Mouse (Mus musculus) c-Kit-positive CD71-negative TER-119-negative erythroid progenitor cells, embryonic 14.5 days (primary cell): ENCODE measurements around the gene H2-M3.
"Not testable (repeated sequence)": the region's sequence is repeated elsewhere in the genome, so short reads cannot be mapped to it uniquely, and the experiment has no call there.

Experiments
- DNase-seq: peaks from one replicate; pipeline ENCODE4 v3.0.0-alpha.2; 2013; ENCODE audit warnings: low read depth

H2-M3 gene

DNA sequence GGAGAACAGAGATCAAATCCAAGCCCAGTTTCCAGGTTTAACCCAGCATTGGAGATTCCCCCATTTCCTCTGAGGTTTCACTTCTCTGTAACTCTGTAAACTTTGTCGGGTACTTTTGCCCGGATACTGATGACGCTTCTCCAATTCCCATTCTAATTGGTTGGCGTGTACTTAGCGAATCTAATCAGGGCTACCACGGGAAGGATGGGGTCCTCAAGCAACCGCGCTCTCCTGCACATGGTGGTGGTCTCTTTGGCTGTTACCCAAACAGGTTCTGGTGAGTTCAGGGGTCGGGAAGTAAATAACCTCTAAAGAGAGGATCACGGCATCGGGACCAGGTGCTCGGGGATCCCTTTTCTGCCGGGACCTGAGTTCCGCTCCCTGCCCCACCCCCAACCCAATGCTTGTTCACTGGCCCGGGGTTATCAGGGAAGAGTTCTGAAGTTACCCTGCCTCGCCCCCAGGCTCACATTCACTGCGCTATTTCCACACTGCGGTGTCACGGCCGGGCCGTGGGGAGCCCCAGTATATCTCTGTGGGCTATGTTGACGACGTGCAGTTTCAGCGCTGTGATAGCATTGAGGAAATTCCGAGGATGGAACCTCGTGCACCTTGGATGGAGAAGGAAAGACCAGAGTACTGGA is at the start of gene H2-M3:
Gene H2-M3 (plus strand): TSS at position 163 of the 644 bp plus-strand sequence.
- peak; percentile 96 for DNase-seq

DNA sequence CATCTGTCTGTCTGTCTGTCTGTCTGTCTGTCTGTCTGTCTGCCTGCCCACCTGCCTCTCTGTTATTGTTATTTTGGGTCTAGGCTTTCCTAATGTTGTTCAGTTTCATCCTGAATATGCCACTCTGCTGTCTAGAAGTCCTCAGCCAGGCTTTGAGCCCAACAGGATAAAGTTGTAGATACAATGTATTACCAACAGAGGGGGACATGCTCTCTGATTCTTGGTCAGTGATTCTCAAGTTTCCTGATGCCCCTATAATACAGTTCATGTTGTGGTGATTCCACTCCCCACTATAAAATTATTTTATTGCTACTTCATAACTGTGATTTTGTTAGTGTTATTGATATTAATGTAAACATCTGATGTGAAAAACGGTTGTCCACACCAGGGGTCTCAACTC is 48.1 kb upstream of the H2-M3 start:
- no peak for DNase-seq

DNA sequence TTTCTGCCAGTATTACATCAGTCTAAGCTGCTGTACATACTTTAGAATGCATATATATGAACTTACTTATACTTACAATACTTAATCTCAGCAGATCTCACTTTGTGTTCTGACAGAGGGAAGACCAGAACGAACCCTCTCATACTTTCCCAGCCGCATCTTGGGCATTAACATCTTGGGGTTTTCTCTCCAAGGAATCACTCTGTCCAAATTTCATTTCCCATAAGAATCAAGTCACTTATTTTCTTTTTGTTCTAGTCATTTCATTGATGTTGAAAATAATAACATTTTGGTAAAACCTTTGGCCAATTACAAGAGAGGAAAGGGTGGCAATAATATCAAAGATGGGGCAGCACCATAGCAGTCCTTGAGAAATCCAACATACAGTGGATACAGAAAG is 32.8 kb upstream of the H2-M3 start, which contains the start of gene Olfr97:
Gene Olfr97 (minus strand): TSS at position 101 of the 400 bp plus-strand sequence.
- not testable (repeated sequence) for DNase-seq

DNA sequence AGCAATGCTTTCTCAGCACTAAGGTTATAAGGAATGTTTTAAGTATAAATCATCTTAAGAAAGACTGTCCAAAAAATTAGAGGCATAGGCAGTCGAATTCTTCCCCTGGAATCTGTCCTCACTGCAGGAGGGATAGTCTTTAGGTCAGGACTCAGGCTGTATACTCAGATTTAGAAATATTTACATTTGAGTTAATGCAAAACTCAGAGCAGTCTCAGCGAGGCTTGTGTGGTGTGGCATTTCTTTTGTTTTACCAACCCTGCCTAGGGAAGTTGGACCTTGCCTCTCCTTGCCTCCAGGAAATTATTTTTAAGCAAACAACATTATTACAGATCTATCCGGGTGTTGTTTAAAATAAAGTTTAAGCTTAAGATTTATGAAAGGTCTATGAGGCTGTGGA is 27.8 kb upstream of the H2-M3 start:
- no peak for DNase-seq

DNA sequence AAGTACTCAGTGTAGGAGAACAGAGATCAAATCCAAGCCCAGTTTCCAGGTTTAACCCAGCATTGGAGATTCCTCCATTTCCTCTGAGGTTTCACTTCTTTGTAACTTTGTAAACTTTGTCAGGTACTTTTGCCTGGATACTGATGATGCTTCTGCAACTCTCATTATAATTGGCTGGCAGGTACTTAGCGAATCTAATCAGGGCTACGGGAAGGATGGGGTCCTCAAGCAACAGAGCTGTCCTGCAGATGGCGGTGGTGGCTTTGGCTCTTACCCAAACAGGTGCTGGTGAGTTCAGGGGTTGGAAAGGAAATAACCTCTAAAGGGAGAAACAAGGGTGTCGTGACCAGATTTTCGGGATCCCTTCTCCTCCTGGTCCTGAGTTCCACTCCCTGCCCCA is 23.3 kb upstream of the H2-M3 start:
- DNase-seq = no peak

DNA sequence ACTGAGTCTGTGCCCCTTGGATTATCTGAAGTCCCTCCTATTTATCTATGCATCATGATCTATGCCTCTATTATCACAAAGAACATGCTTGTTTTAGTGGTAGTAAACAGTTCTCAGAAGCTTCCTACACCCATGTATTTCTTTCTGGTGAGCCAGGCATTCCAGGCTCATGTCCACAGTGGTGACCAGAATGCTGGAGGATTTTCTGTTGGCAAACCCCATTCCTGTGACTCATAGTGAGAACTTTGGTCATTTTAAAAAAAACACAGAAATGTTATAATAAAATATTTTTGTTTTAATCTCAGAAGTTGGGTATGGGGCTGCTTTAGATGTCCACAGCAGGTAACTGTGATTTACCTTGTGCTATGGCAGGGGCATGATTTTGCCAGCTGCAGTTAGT is 20.6 kb upstream of the H2-M3 start:
- no peak for DNase-seq

DNA sequence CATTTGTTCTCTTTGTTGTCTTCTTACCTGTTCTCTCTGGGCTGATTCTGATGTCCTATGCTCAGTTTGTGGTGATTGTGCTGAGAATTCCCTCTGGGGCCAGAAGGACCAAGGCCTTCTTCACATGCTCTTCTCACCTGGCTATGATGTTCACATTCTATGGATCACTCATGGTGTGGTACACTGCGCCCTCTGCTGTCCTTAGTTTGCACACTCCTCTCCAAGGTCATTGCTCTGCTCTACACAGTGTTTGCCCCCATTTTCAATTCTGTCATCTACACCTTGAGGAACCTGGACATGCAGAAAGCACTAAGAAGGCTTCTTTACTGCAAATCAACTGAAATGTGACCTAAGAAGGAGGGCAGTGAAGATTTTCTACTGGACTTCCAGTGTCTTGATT is 19.5 kb upstream of the H2-M3 start:
- no peak for DNase-seq

DNA sequence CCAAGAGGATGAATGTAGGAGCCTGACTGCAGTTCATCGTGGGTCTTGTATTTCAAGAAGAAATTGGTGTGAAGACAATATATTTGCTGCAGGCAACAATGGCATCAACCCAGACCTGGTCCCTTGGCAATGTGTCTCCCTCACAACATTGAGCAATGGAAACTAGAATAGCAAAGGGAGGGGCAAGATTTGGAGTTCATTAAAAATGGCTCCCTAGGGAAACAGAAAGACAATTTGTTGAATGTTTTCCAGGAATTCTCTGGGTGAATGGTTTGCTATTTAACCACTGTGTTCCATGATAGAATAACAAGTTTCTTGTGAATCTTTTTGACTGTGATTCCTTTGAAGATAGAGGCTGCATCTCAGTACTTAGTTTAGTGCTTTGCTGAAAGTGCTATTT is 6.4 kb upstream of the H2-M3 start, which contains the start of gene Olfr98:
Gene Olfr98 (minus strand): TSS at position 124 of the 400 bp plus-strand sequence.
- no peak for DNase-seq

DNA sequence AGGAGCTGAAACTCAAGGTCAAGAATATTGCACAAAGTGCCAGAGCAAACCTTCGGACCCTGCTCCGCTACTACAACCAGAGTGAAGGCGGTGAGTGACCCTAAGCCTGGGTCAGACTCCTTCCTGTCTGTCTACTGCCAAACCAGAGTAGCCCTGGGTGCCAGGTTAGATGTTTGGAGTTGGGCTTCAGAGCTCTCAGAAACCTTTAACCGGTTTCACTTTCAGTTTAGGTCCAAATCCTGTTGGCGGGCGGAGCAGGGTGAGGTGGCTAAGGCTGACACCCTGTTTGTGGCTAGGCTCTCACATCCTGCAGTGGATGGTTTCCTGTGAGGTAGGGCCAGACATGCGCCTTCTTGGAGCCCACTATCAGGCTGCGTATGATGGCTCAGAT is 677 bp downstream of the H2-M3 start:
- DNase-seq = peak; percentile 29

DNA sequence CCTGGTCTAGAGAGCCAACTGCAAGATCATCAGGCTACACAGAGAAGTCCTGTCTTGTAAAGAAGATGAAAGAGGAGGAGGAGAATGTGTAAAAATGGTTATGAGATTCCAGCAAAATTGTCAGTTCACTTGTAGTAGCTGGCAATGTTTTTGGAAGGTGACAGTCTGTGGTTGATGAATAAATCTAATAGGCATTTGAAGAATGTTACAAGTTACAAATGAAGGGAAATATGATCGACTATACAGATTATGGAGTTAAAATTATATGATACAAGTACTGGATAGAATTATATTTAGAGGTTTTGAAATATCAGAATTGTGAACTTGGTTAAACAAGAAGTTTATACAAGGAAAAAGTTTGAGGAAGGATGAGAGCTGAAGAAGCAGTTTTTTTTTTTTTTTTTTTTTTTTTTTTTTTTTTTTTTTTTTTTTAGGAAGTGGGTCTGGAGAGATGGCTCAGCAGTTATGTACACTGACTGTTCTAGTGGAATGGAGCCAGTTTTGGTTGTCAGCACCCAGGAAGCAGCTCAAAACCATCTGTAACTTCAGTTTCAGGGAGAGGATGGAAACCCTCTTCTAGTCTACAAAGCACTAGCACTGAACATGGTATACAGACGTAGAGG is 5.7 kb downstream of the H2-M3 start:
- DNase-seq = no peak

DNA sequence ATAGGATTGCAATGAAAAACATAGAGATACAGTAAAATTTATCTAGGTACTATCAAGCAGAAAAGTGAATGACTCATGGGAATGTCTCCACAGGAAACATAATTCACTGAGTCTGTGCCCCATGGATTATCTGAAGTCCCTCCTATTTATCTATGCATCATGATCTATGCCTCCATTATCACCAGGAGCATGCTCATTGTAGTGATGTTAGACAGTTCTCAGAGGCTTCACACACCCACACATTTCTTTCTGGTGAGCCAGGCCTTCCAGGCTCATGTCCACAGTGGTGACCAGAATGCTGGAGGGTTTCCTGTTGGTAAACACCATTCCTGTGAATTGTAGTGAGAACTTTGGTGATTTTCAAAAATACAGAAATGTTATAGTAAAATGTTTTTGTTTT is 6.6 kb downstream of the H2-M3 start:
- DNase-seq = no peak

DNA sequence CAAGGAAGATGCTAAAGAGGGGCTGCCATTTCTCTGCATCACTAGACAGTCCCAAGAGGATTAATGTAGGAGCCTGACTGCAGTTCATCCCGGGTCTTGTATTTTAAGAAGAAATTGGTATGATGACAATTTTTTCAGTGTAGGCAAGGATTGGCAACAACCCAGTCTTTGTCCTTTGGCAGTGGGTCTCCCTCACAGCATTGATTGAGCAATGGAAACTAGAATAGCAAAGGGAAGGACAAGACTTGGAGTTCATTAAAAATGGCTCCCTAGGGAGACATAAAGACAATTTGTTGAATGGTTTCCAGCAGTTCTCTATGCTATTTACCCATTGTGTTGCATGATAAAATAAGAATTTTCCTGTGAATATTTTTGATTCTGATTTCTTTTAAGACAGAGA is 10.3 kb downstream of the H2-M3 start:
- DNase-seq = no peak

DNA sequence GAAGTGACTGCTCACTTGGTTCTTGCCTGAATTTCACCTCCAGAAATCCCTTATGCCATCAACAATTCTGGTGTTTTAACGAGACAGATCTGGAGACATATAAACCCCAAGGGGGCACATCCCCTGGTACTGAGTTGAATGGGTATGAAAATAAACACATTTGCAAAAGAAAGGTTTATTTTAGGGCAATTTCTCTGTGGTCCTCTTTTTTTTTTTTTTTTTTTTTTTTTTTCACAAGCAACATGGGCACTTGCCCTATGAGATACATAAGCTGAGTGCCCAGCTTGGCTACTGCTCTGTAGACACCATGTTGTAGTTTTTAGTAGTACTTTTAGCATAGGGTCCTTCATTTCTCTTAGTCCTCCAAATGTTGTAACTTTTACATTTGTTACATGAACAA is 13.3 kb downstream of the H2-M3 start, which contains the start of gene Olfr99:
Gene Olfr99 (minus strand): TSS at position 101 of the 400 bp plus-strand sequence.
- DNase-seq = no peak

DNA sequence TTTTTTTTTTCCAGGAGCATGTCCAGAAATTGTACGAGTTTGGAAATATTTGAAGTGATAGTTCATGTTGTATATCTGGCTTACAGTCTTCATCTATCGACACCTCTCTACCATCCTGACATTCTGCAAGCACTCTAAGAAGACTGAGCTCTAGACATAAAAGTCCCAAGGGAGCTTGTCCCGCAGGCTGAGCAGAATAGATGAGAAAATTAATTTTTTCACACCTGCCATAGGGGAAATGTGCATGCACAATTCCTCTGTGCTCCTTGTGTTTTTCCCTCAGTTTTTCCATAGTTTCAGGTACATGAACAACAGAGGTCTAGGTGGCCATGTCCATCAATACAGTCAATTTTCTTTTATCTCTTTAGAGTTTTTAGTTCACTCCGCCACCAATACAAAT is 34.2 kb downstream of the H2-M3 start, which contains the start of gene Olfr101:
Gene Olfr101 (minus strand): TSS at position 101 of the 400 bp plus-strand sequence.
- DNase-seq = no peak

DNA sequence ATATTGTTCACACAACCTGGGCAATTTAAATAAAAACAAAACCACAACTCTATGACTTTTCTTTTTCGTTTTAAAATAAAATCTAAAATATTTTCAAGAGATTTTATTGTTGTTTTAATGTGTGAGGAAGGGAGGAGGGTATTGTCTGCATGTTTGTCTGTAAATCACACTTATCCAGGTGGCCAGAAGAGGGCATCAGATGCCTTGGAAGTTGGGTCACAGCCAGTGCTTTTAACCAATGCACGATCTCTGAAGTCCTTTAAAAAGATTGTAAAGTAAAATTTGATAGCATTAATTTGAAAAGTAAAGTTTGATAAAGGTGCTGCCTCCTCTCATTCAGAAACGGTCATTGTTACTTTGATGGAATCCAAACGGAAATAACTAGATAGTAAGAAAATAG is 38.5 kb downstream of the H2-M3 start:
- no peak for DNase-seq

DNA sequence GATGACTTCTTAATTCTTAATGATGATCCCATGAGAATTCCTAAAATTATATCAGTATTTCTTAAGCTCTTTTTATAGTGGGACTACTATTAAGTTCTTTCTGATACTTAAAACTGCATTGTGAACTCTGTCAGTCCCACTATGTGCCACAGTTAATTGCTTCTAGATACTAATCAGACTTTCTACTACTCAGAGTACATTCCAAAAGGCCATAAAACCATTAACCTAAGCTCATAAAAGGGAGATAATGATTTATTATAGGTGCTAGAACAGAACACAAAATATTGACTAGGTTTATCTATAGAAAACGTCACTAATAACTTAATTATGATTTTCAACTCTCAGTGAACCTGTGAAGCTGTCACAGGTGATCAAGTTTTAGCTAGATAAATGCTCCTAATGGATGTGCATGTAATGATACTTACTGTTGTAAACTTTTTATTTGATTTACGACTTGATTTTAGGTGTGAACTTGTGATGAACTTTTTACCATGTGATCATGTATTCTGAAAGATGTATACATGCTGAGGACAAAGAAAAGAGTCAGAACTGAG is 40.2 kb downstream of the H2-M3 start:
- no peak for DNase-seq

DNA sequence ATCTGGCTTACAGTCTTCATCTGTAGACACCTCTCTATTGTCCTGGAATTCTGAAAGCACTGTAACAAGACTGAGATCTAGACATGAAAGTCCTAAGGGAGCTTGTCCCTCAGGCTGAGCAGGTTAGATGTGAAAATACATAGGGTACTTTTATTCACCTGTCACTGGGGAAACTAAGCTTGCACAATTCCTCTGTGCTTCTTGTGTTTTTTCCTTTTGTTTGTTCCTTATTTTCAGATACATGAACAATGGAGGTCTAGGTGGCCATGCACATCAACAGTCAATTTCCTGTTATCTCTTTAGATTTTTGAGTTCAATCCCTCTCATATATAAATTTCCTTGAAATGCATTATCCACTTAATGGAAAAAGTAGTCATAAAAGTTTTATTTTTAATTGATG is 46.9 kb downstream of the H2-M3 start, which contains the start of gene Olfr102:
Gene Olfr102 (minus strand): TSS at position 101 of the 400 bp plus-strand sequence.
- DNase-seq = no peak
